ENCODE assay signal across 8 mouse cellular contexts in the genomic region with DNA sequence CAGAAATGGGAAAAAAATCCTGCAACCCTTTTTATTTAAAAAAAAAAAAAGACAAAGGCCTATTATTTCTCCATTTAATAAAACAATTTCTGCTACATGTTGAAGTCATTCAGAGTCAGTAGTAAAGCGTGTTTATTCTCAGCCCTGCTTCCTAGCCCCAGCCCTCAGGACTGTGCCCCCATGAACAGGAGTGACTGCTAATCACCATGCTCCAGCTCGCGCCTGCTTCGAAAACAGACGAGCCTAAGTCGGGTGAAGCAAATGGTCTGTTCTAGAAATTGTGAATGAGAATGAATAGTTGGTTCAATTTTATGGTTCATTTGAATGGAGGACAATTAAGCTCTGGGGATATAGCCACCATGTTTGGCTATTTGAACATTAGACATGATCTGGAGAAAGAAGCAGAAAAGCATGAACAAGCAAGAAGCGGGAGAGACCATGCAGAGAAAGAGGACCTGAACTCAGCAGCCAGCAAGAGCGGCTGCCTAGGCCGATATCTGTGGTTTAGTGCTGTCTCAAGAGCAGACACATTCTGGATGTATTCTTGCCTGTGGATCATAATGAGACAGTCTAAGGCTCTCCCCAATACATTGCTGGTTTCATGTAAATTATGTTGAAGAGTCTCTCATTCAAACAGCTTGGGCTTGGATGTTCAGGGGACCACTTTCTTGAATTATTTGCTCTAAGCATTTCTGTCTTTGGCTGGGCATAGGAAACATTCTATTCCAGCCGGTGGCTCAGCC.
DNase-seq lines count a peak whose midpoint lies in the region; ATAC-seq and TF ChIP-seq lines count a peak whose summit lies in the region.

No protein-coding gene starts in this region.

- H3K36me3 ChIP-seq in heart, embryonic 15.5 days = no peaks in the 10 kb centered on the region
- H3K36me3 ChIP-seq in hindbrain, postnatal 0 days (ENCODE audit: insufficient read depth, low read length) = no peaks in the 10 kb centered on the region
- no peaks in the 10 kb centered on the region for H3K36me3 ChIP-seq in midbrain, embryonic 15.5 days (replicated peaks)

- H3K4me3 ChIP-seq in heart, embryonic 15.5 days = peak overlapping the region; percentile 48
- peak overlapping the region; percentile 20; the same call in 1 of the 2 replicates for H3K4me3 ChIP-seq in cortical plate, adult 2 months (ENCODE audit: insufficient read depth, low read length)
- peak overlapping the region; percentile 24 for H3K4me3 ChIP-seq in hindbrain, postnatal 0 days (ENCODE audit: low read length)
- peak overlapping the region; percentile 32 for H3K4me3 ChIP-seq in midbrain, embryonic 15.5 days

- TF ChIP-seq CTCF in cortical plate, adult 2 months (IDR thresholded peaks at IDR 0.05; ENCODE audit: extremely low read depth, insufficient read depth, low read length) = no peak
- TF ChIP-seq CTCF in hindbrain, postnatal 0 days (IDR thresholded peaks at IDR 0.05; ENCODE audit: low read depth) = no peak

- no peak for ATAC-seq in heart, embryonic 15.5 days (replicated peaks; ENCODE audit: insufficient number of reproducible peaks, insufficient read depth, low FRiP score, low read depth)
- ATAC-seq in hindbrain, postnatal 0 days = no peak
- ATAC-seq in midbrain, embryonic 15.5 days (replicated peaks) = peak; percentile 76
- ATAC-seq in monocyte, adult 5-6 weeks (replicated peaks; ENCODE audit: insufficient number of reproducible peaks, low FRiP score, low TSS enrichment, poor library complexity, severe bottlenecking) = no peak

- peak overlapping the region; percentile 18; the same call in 1 of the 2 replicates for H3K9ac ChIP-seq in heart, embryonic 15.5 days
- no peak overlapping the region for H3K9ac ChIP-seq in hindbrain, postnatal 0 days (replicated peaks; ENCODE audit: low read length)
- peak overlapping the region; percentile 36; the same call in 1 of the 2 replicates for H3K9ac ChIP-seq in midbrain, embryonic 15.5 days

- H3K4me2 ChIP-seq in heart, embryonic 15.5 days = peak overlapping the region; percentile 68
- H3K4me2 ChIP-seq in hindbrain, postnatal 0 days (ENCODE audit: low read depth, low read length) = peak overlapping the region; percentile 52
- peak overlapping the region; percentile 71 for H3K4me2 ChIP-seq in midbrain, embryonic 15.5 days

- TF ChIP-seq POLR2A in cortical plate, adult 2 months (IDR thresholded peaks at IDR 0.05; ENCODE audit: extremely low read depth, insufficient read depth, low read length) = no peak

- H3K4me1 ChIP-seq in heart, embryonic 15.5 days (replicated peaks) = peaks cover 7% of the 10 kb centered on the region; the same call in 1 of the 2 replicates
- peaks cover 3% of the 10 kb centered on the region; the same call in 1 of the 2 replicates for H3K4me1 ChIP-seq in cortical plate, adult 2 months (ENCODE audit: control insufficient read depth, insufficient read depth, low read length)
- H3K4me1 ChIP-seq in hindbrain, postnatal 0 days (ENCODE audit: insufficient read depth, low read length) = peaks cover 6% of the 10 kb centered on the region; the same call in 1 of the 2 replicates
- H3K4me1 ChIP-seq in midbrain, embryonic 15.5 days = peaks cover 16% of the 10 kb centered on the region

- 73% methylated on average over 10 of the region's 10 CpGs for whole genome bisulfite sequencing in heart, embryonic 15.5 days
- 30% methylated on average over 10 of the region's 10 CpGs for WGBS in hindbrain, postnatal 0 days
- 43% methylated on average over 10 of the region's 10 CpGs for WGBS in midbrain, embryonic 15.5 days

- H3K9me3 ChIP-seq in heart, embryonic 15.5 days (replicated peaks) = no peaks in the 10 kb centered on the region
- no peaks in the 10 kb centered on the region for H3K9me3 ChIP-seq in hindbrain, postnatal 0 days (ENCODE audit: low read length)
- H3K9me3 ChIP-seq in midbrain, embryonic 15.5 days = no peaks in the 10 kb centered on the region

- no peak overlapping the region for H3K27ac ChIP-seq in heart, embryonic 15.5 days
- H3K27ac ChIP-seq in cortical plate, adult 2 months (ENCODE audit: insufficient read depth, low read length) = no peak overlapping the region
- peak overlapping the region; percentile 6; the same call in 1 of the 2 replicates for H3K27ac ChIP-seq in hindbrain, postnatal 0 days
- peak overlapping the region; percentile 67 for H3K27ac ChIP-seq in midbrain, embryonic 15.5 days

- H3K27me3 ChIP-seq in heart, embryonic 15.5 days = peaks cover 3% of the 10 kb centered on the region; the same call in 1 of the 2 replicates
- no peaks in the 10 kb centered on the region for H3K27me3 ChIP-seq in hindbrain, postnatal 0 days (ENCODE audit: insufficient read depth, low read length)
- H3K27me3 ChIP-seq in midbrain, embryonic 15.5 days (replicated peaks) = no peaks in the 10 kb centered on the region

- intact Hi-C loops in left cerebral cortex, postnatal 14 days (cut with DNase I) = no loop called here

- DNase-seq in heart, adult 18-20 months = no peak
- peak; percentile 16 for DNase-seq in hindbrain, postnatal 0 days (ENCODE audit: low spot score)
- DNase-seq in left cerebral cortex, postnatal 14 days (ENCODE audit: low spot score in 2 of 2) = no peak
- no peak for DNase-seq in spleen, postnatal 10 days (ENCODE audit: low spot score in 2 of 2)

Comparison
In these comparisons a context has a peak if more than half of its experiments do, and no peak if none do; other contexts are left out.
1. H3K27ac ChIP-seq: peak in hindbrain, postnatal 0 days (single experiment) and midbrain, embryonic 15.5 days (single experiment); none in heart, embryonic 15.5 days (single experiment) and cortical plate, adult 2 months (single experiment).
2. Peak in every context shown above with its lines, with median percentiles within 50 percentile points of each other: H3K4me2 ChIP-seq and H3K4me3 ChIP-seq.